Mouse (Mus musculus) right cerebral cortex, adult 18-20 months (tissue): ENCODE data around the gene Gm5930.
"Not testable (repeated sequence)": the region's sequence is repeated elsewhere in the genome, so short reads cannot be mapped to it uniquely, and the experiment has no call there.

ENCODE experiments used
- DNase-seq: peaks from one replicate; pipeline ENCODE4 v3.0.0; 2022; ENCODE audit warnings: mixed read lengths

Gm5930 gene

DNA sequence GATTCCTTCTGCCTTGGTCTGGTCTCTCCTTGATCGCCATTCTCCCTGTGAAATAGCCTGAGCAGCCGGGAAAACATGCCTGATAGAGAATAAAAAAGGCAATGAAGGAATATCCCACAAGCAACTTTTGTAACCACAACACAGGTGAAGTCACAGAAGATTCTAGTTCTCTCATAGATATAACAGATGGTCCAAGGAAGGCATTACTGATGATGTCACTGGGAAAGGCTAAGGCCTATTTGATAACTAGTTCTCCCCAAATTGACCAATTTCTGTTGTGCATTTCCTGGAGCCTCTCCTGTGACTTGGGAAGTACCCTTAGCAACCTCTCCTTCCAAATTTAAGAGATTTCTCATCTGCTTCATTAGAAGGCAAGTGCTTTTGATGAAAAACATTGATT lies at the start of gene Gm5930:
TSS of gene Gm5930 (minus strand) at position 101 of the 400 bp plus-strand sequence.
- DNase-seq, result not testable (repeated sequence)

GRCm38 (mm10) chr14:44384233-44384632 lies 45.8 kb upstream of the Gm5930 start:
- not testable (repeated sequence) for DNase-seq

DNA sequence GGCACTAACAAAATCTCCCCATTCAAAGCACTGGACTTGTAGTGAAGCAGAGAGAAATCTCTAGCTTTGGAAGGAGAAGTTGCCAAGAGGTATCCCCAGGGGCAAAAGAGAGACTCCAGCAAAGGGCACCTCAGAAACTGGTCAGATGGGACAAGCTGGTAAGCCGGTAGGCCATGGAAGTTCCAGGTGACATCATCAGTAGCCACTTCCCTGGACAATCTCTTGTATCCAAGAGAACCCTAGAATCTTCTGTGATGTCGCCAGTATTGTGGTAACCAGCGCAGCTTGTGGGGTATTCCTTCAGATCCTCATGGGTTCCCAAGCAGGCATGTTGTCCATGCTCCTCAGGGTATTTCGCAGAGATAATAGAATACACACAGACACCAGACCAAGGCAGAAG lies 26.7 kb upstream of the Gm5930 start, which contains the start of gene Gm8229:
TSS of gene Gm8229 (plus strand) at position 301 of the 400 bp plus-strand sequence.
- DNase-seq, result not testable (repeated sequence)

DNA sequence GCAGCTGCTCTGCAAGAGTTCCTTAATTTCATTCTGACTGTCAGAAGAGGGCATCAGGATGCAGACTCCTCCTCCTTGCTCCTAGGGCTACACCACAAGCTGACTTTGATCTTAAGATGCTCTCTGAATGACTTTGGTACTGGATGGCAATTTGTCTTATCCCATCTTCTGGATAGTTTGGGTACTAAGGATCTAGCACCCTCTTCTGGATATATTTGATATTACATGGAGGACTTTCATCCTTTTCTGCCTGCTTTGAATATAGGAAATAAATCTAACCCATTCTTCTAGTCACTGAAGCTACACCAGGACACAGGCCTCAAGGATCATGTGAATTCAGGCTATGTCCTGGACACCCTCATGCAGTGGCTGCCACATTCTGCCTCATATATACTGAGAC lies 23.9 kb upstream of the Gm5930 start:
- not testable (repeated sequence) for DNase-seq

GRCm38 (mm10) chr14:44361416-44361815 lies 23.0 kb upstream of the Gm5930 start:
- DNase-seq, result not testable (repeated sequence)

- not testable (repeated sequence) for DNase-seq
These were observed 26.3 kb downstream of the Gm5930 start for GRCm38 (mm10) chr14:44312049-44312448.

DNA sequence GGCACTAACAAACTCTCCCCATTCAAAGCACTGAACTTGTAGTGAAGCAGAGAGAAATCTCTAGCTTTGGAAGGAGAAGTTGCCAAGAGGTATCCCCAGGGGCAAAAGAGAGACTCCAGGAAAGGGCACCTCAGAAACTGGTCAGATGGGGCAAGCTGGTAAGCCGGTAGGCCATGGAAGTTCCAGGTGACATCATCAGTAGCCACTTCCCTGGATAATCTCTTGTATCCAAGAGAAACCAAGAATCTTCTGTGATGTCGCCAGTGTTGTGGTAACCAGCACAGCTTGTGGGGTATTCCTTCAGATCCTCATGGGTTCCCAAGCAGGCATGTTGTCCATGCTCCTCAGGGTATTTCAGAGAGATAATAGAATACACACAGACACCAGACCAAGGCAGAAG lies 53.1 kb downstream of the Gm5930 start, which contains the start of gene Gm8220:
TSS of gene Gm8220 (plus strand) at position 301 of the 400 bp plus-strand sequence.
- not testable (repeated sequence) for DNase-seq
